Mouse (Mus musculus) ovary, adult 18-20 months (tissue): ENCODE results near the gene Slfn2.
"Not testable (repeated sequence)": the region's sequence is repeated elsewhere in the genome, so short reads cannot be mapped to it uniquely, and the experiment has no call there.

Experiments used
- DNase-seq: peaks from one replicate; pipeline ENCODE4 v3.0.0; 2022; ENCODE audit warnings: low spot score, mixed read lengths

The Slfn2 gene

DNA sequence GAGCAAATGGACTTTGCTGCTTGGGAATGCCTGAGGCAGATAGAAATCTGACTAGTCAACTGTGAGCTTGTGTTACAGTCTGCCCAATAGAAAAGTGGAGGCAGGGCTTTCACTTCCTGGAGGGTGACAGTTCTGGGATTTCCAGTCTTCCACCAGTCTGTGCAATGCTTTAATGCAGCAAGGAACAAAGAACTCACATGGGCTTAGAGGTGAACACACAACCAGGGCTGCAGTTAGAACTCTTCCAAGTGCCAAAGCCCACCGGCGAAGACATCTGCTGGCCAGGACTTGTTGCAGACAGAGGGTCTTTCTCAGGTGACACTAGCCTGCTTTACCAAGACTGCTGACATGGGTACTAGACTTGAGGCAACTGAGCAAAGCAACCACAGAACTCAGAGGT is at the start of gene Slfn2:
TSS of gene Slfn2 (plus strand) at position 167 of the 400 bp plus-strand sequence.
- DNase-seq, result no peak

DNA sequence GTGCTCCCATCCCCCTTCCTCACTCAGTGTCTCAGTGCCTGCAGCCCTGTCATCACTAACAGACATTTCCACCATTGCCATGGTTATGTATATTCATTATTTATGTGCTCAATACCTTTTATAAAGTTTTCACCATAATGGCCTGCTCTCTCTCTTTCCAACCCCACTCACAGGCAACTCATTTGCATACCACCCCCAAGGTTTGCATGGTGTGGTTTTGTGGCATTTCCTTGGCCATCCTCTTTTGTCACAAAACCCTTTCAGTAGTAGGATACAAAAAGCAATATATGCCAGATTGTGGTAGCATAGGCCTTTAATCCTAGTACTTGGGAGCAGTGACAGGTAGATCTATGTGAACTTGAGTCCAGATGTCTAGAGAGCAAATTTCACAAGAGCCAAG is 48.8 kb upstream of the Slfn2 start:
- no peak for DNase-seq

DNA sequence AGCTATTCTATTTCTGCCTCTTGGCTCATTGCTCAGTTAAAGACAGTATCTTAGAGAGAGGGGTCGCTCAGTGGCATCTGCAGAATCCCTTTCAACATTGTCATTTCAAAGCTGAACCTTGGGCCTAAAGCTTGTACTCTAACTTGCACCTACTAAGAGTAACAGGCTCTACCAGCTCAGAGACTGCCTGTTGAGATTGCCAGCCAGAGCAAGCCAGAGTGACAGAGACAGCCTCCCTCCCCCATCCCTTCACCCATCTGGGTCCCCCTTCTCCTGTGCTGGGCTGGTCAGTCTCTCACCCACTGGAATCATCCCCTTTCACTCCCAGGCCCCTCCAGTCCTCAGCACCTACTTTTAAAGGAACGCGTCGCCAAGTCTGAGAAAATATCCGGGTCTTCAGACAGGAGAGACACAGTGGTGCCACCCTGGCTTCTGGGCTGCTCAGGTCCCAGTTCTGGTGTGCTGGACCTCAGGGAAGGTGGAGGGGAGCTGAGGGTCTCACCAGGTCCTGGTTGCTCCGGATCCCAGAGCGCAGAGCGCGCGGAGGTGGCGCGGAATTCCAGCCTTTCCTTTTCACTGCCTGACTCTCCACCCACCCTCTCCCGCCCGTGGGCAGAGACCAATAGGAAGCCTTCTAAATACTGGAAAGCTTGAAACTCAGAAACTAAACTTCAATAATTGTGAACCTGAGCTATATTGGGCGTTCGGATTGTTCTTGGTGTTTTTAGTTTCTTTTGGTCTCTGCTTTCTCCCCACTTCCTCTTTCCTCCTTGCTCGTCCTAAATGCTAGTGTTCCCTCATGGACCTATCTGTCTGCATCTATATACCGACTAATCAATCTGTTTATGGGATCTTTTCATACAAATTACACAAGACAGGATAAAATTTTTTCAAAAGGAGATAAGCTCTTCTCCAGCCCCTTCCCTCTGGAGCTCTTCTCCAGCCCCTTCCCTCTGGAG is 45.1 kb upstream of the Slfn2 start:
- DNase-seq, result not testable (repeated sequence)

DNA sequence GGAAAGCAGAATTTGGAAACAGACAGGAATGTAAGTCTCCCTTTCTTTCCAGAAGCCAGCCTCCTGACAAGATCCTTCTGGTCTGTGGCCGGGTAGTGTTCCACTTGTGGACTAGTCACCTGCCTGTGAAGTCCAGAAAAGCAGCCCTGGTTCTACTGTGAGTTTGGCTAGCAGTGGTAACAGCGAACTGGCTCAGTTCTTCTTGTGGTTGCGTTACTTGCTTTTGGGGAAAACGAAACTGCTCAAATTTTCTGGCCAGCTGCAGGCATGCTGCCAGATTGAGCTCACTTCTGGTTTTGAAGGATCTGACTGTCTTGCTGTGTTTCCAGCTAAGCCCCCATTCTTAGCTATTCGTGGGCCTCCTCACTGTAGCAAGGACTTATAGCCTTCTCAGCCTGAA is 44.3 kb upstream of the Slfn2 start, which contains the start of gene Slfn8:
TSS of gene Slfn8 (minus strand) at position 190 of the 400 bp plus-strand sequence.
- DNase-seq, result no peak

DNA sequence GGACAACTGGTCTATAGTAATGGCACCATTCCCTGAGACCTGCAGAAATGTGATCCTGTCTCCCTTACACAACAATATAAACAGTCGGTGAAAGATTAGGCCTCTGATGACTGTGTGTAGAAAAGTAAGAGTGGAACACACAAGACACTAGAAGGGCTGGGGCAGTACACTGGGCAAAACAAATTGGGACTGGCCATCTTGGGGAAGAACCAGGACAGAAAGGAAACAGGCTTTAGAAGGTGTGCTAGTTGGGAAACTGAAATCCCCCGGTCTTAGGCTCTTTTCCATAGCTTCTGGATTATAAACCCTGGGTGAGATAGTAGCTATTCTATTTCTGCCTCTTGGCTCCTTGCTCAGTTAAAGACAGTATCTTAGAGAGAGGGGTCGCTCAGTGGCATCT is 26.2 kb upstream of the Slfn2 start:
- DNase-seq, result not testable (repeated sequence)

DNA sequence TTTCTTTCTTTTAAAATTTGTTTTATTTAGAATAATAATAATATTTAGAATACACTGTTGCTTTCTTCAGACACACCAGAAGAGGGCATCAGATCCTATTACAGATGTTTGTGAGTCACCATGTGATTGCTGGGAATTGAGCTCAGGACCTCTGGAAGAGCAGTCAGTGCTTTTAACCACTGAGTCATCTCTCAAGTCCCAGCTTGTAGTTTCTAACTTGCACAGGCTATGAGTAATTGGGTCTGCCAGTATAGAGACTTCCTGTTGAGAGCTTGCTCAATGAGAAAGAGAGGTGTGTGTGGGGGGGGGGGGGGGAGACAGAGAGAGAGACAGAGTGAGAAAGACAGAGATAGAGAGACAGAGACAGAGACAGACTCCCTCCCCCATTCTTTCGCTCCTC is 25.8 kb upstream of the Slfn2 start:
- DNase-seq, result no peak

DNA sequence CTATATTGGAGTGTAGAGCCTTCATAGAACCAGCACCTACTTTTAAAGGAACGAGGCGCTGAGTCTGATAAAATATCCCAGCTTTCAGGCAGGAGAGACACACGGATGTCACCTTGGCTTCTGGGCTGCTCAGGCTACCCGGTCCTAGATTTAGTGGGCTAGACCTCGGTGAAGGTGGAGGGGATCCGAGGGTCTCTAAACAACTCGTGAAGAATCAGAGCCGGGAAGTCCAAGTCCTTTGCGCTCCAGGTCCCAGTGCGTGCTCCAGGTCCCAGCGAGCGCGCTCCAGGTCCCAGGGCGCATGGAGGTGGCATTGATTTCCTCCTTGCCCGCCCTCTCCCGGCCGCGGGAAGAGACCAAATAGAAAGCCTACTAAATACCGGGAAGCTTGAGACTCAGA is 25.1 kb upstream of the Slfn2 start:
- no peak for DNase-seq

DNA sequence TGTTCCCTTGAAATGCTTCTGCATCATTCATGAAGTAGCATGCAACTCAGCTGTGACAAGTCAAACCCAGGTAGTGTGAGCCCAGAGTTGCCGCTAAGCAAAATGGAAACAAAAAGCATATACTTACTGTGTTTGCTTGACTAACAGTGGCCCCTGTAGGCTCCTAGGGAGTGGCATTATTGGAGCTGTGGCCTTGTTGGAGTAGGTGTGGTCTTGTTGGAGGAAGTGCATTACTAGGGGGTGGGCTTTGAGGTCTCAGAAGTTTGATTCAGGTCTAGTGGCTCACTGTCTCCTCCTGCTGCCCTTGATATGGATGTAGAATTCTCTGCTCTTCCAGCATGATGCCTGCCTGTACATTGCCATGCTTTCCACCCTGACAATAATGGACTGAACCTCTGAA is 24.6 kb upstream of the Slfn2 start:
- DNase-seq, result no peak

DNA sequence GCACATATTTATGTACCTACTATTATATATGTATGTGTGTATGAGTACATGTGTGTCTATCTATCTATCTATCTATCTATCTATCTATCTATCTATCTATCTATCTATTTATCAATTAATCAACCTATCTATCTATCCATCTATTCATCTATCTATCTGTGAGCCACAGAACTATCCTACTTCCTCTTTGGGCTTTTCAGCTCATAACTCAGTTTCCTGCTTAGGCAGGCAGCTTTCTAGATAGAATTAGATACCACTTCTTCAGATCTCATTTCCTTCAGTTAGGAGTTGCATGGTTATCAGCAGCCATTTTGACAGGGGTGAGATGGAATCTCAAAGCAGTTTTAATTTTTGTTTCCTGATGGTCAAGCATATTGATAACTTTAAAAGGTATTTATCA is 23.9 kb upstream of the Slfn2 start:
- DNase-seq, result no peak

DNA sequence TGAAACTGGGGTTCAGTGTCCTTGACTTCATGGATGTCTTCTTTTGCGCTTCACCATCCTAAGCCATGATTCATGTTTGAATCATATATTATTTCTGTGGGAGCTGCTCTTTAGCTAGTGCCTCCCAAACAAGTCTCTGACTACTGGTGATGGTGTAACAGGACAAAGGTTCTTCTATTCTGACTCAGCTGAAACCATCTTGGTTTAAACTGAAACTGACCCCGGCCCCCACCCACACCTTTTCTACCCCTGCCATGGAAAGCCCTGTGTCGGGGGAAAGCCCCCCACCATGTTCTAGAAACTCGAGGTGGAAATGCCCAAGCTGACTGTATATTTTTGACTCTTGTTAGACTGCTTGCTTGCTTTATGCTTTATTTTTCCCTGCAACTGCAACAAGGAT is 21.0 kb upstream of the Slfn2 start:
- DNase-seq, result no peak

DNA sequence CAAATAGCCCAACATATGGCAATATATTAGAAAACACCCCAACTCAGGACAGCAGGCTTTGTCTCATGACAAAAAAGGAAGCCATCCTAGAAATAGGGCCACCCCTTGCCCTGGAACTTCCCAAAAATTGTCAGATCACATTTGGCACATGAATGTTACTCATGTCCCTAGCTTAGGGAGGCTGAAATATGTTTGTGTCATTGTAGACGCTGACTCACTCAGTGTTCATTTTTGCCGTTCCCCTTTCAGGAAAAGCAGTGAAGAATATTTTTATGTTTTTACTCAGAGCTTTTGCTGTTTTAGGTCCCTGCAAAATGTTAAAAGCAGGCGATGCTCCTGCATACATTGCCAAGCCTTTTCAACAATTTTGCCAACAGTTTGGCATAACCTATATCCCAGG is 19.3 kb upstream of the Slfn2 start:
- DNase-seq, result no peak

DNA sequence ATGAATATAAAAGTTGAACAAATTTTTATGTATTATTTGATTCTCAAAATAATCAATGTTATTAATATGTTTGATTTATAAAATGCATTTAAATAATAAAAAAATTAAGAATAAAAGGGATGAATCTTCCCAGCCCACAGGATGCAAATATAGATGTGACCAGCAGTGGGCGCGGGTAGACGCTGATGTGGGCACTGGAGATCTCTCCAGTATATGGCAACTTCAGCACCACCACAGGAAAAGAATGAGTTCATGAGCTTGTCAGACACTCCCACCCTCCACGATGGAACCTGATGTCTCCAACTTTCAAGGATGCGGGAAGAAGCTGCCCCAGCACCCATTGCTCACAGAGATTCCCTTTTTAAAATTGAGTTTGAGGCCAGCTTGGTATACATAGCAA is 7.0 kb upstream of the Slfn2 start:
- no peak for DNase-seq

DNA sequence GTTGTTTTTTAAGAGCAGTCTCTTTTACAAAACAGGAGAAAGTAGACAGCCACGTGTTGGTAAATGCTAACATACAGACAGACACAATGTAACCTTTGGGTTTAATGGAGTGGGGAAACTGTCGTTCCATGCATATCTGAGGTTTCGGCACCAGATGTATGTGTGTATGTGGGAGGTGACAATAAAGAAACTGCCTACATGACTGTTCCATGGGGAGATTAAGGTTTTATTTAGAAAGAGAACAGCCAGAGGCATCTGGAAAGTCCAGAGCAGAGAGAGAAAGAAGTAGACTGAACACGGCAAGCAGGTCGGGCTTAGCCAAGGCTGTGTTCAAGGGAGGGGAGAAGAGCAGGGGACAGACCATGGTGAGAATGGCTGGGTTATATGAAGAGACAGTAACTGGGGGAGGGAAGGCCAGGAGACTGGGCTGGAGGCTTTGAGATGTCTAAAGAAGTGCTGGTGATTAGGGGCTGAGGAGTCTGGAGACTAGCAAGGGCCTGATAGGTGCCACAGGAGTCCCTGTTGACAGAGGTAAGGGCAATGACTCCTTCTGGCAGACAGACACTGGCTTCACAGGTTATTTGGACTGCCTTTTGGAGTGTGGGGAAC is 4.4 kb upstream of the Slfn2 start:
- no peak for DNase-seq

DNA sequence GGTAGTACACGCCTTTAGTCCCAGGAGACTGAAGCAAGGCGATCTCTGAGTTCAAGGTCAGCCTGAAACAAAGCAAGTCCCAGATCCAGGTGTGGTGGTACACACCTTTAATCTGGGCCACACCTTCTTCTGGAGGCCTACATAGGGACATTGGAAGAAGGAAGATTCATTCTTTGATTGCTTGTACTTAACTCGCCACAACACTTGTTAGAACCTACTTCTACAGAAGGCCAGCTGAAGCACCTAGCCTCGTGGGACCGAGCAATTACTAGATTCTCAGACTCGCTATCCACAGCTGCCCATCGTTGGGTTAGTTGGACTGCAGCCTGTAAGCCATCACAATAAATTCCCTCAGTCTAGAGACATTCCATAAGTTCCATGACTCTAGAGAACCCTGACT is 3.1 kb upstream of the Slfn2 start:
- no peak for DNase-seq

DNA sequence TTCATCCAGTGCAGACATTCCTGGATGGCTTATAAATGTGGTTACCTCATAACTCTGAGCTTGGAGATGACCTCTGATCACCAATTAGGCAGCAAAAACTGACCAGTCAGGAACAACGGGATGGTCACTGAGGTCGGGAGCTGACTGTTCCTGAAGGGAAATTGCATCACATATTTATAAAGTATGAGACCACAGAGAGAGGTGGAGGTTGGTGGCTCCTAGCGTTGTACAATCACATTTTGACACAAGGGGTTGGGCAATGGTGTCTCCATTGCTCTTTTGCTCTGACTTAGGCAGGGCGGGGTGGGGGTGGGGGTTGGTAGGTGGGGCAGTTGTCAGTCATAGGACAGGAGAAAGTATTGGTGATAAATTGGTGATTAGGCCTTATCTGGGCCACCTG is 1.8 kb upstream of the Slfn2 start:
- no peak for DNase-seq

DNA sequence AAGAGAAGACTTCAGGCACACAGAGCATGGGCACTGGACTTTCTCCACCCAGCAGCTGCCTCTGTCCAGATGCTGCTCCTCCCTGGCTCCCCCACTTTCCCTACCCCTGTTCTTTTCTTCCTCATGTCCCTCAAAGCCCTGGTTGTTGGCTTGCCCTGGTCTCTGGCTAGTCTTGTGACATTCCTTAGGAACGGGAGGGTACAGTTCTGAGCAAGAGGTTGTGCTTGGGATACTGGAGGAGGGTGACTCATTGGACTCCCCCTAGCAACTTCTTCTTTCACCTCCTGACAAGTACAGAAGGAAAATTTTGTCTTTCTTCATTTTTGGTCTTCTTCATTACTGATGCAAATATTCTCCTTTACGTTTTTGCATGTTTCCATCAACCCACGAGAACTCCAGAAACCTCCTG is 967 bp upstream of the Slfn2 start:
- DNase-seq, result no peak

DNA sequence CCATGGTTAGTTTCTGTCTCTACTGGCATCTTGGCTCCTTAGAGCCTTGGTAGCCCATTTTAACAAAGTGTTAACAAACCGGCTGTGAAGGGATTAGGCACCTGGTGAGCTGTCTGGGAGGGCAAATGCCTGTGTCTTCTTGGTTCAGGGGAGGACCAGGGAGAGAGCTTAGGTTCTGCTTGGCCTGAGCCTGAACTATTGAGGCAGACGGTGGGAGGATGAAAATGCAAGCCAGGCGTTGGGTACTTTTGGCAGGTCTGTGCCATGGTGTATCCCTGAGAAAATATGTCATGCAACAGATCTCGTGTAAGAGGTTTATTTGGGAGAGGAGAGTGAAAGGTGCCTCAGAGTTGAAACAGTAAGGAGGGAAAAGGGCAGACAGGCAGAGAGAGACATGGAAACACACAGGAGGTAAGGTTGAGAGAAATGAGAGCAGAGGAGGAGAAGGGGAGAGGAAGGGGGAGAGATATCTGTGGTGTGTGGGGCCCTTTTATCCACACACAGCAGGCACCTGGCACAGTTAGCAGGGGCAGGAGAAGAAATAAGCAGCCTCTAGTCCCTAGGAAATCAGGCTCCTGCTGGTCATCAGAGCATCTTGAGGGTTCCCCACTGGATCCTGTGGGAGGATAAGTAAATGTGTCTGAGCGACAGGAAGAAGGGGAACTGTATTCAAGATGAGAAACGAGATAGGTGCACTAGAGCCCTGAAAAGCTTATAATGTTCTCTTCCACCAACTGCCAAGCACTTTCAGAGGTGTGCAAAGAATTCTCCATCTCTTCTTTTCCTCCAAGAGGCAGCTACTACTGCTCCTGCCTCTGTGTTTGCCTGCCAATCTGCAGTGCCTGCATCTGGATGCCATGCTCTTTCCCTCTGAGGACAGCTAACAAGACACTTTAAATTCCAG is 781 bp downstream of the Slfn2 start:
- no peak for DNase-seq

DNA sequence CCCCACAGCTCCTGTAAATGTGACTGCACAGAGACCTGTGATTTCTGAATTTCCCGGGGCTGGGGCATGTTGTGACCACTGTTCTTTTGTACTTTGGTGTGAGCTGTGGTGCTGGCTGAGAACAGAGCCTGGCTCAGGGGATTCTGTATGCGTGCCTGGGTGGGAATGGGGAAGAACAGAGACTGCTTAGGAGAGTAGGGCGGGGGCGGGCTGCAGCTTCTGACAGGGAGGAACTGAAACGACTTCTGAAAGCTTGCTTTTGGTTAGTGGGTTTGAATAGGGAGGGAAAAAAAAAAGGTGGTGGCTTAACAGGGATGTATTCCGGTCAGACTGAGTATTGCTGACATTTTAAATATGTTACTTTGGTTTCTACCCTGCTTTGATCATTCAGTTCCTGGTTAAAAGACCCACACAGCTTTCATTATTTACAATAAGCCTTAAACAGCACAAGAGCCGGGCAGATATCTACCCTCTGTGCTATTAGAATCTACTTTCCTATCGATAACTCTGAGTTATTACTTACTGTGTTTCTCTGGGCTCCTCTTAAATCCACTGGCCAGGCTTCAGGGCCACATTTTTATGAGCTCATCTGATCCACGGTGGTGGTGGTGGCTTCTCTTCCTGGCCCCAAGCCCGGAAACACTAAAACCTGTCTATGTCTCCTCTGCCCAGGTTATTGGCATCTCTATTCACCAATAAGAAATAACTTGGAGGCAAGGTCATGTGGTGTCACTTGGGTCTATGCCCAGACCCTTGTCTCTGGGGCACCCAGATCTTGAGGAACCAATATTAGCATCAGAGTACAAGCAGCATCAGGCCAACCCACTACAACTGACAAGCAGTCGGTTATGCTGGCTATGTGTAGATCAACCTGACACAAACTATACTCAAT is 2.0 kb downstream of the Slfn2 start:
- DNase-seq, result no peak

DNA sequence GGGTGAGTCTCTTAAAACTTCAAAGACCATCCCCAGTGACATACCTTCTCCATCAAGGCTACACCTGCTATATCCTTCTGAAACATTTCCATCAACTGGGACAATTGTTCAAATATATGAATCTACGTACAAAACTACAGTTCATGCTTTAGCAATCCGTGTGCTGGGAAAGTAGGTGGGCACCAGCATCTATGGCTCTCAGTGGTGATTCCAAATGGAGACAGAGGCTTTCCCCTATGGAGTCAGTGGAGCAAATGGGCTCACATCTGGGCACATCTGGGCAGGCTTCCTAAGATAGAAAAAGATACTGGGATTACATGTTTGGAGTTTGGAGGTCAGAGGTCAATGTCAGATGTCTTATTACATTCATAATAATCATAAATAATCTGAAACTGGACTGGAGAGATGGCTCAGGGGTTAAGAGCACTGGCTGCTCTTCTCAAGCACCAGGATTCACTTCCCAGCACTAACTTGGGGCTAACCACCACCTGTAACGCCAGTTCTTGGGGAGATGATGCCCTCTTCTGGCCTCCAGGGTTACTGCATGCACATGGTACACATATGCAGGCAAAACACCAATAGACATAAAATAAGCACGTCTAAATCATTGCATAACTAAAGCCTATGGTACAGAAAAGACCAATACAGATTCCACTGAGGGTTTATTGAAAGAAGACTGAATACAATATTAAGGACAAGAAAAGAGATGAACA is 3.2 kb downstream of the Slfn2 start:
- DNase-seq, result no peak

DNA sequence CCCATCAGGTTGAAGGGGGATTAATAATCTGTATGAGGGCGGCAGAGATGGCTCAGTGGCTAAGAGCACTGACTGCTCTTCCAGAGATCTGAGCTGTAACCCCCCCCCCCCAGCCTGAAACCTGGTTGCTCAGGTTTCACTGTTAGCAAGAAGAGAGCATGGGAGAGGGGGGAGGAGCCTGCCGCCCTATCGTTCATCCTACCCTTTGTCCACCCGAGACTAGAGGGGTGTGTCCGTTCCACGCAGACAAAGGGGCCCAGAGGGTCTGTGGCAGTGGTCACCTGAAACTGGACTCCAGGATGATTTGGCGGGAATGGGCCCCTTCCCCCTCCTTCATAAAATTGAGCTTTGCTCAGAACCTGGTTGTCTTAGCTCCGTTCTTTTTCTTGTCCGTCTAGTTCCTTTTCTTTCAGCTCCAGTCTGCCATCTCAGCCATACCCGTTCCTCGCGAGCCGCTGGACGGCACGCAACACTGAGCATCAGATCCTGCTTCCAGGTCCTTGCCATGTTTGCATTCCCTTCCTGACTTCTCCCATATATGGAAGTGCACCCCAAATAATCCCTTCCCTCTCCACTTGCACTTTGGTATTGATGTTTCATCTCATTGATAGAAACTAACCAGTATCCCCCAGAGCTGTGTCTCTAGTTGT is 5.5 kb downstream of the Slfn2 start:
- DNase-seq, result no peak
